Mouse (Mus musculus) MEL (cell line): ENCODE results near the gene Slc35e3. TPM values are rescaled to one million over a fixed set of nuclear protein-coding genes. Genes with fewer than 3 reads are reported as not detected.

Experiments
- DNase-seq: peaks from one replicate; pipeline ENCODE4 v3.0.0; 2011; ENCODE audit warnings: low read depth, low spot score
- H3K27ac ChIP-seq: 2 replicates; pipeline ENCODE4 v1.5.1; 2012; ENCODE audit warnings: low read depth, mild to moderate bottlenecking, control low read depth, low read length, moderate library complexity; ENCODE audit not compliant: control insufficient read depth
- H3K27me3 ChIP-seq, 2 experiments: fragments of 150-350 bp in 1 of 2; sonication (generic) in 1 of 2; 2 replicates each; pipeline ENCODE4 v1.6.1; 2012; ENCODE audit warnings: low read length in 2 of 2, mild to moderate bottlenecking in 2 of 2, improper control_type of control experiment in 1 of 2, moderate library complexity in 1 of 2; ENCODE audit not compliant: insufficient read depth in 2 of 2, control insufficient read depth in 1 of 2
- H3K36me3 ChIP-seq, 2 experiments: 2 replicates each; pipeline ENCODE4 v1.6.1; 2012 to 2014; ENCODE audit warnings: low read length in 2 of 2, improper control_type of control experiment in 1 of 2, inconsistent platforms in 1 of 2, mild to moderate bottlenecking in 1 of 2; ENCODE audit not compliant: insufficient read depth in 2 of 2, control insufficient read depth in 1 of 2
- H3K4me1 ChIP-seq, 2 experiments: fragments of 150-350 bp in 1 of 2; sonication (generic) in 1 of 2; 2 replicates each; pipeline ENCODE4 v1.6.1; 2012; ENCODE audit warnings: low read length in 2 of 2, improper control_type of control experiment in 1 of 2, mild to moderate bottlenecking in 1 of 2; ENCODE audit not compliant: insufficient read depth in 2 of 2, control insufficient read depth in 1 of 2
- H3K4me3 ChIP-seq, 2 experiments: fragments of 150-350 bp in 1 of 2; sonication (generic) in 1 of 2; 2 replicates each; pipeline ENCODE4 v1.5.1; 2012; ENCODE audit warnings: low read depth in 2 of 2, low read length in 2 of 2, mild to moderate bottlenecking in 2 of 2, moderate library complexity in 2 of 2, control low read depth in 1 of 2, improper control_type of control experiment in 1 of 2; ENCODE audit not compliant: control insufficient read depth in 1 of 2, insufficient read depth in 1 of 2
- H3K79me2 ChIP-seq: 2 replicates; pipeline ENCODE4 v1.6.1; 2012; ENCODE audit warnings: mild to moderate bottlenecking, low read length, moderate library complexity; ENCODE audit not compliant: control insufficient read depth, poor library complexity, insufficient read depth
- H3K9ac ChIP-seq: 2 replicates; pipeline ENCODE4 v1.6.1; 2012; ENCODE audit warnings: low read depth, mild to moderate bottlenecking, control low read depth, low read length, moderate library complexity; ENCODE audit not compliant: control insufficient read depth, poor library complexity, severe bottlenecking
- H3K9me3 ChIP-seq: fragments of 150-350 bp; sonication (generic); replicated peaks from 2 replicates; pipeline ENCODE4 v1.6.1; 2012; ENCODE audit warnings: mild to moderate bottlenecking, low read length, improper control_type of control experiment, moderate library complexity; ENCODE audit not compliant: insufficient read depth
- BHLHE40 ChIP-seq: IDR thresholded peaks from 2 replicates; pipeline ENCODE4 v1.6.1; 2012; ENCODE audit warnings: low read depth, mild to moderate bottlenecking, inconsistent platforms, low read length, improper control_type of control experiment, borderline replicate concordance
- E2F4 ChIP-seq: IDR thresholded peaks from 2 replicates; pipeline ENCODE4 v1.6.1; 2011; ENCODE audit warnings: low read depth, low read length, improper control_type of control experiment, borderline replicate concordance
- EP300 ChIP-seq, 2 experiments: IDR thresholded peaks; 2 replicates each; pipeline ENCODE4 v1.6.1; 2011; ENCODE audit warnings: improper control_type of control experiment in 2 of 2, low read length in 2 of 2, low read depth in 1 of 2, mild to moderate bottlenecking in 1 of 2
- JUND ChIP-seq: IDR thresholded peaks from 2 replicates; pipeline ENCODE4 v1.6.1; 2011; ENCODE audit warnings: low read depth, mild to moderate bottlenecking, improper control_type of control experiment, low read length
- MAFK ChIP-seq: IDR thresholded peaks from 2 replicates; pipeline ENCODE4 v1.6.1; 2011; ENCODE audit warnings: low read depth, mild to moderate bottlenecking, low read length, improper control_type of control experiment, borderline replicate concordance
- MAZ ChIP-seq: IDR thresholded peaks from 2 replicates; pipeline ENCODE4 v1.6.1; 2012; ENCODE audit warnings: low read depth, mild to moderate bottlenecking, inconsistent platforms, low read length, improper control_type of control experiment
- MYB ChIP-seq: IDR thresholded peaks from 2 replicates; pipeline ENCODE4 v1.6.1; 2011; ENCODE audit warnings: mild to moderate bottlenecking, low read depth, low read length, improper control_type of control experiment
- NELFE ChIP-seq: IDR thresholded peaks from 2 replicates; pipeline ENCODE4 v1.6.1; 2011; ENCODE audit warnings: low read depth, low read length, improper control_type of control experiment
- POLR2AphosphoS5 ChIP-seq: IDR thresholded peaks from 2 replicates; pipeline ENCODE4 v1.6.1; 2012; ENCODE audit warnings: low read depth, borderline replicate concordance, mild to moderate bottlenecking, inconsistent platforms, low read length, moderate library complexity, mixed read lengths
- RAD21 ChIP-seq: IDR thresholded peaks from 2 replicates; pipeline ENCODE4 v1.6.1; 2011; ENCODE audit warnings: mild to moderate bottlenecking, low read depth, low read length, improper control_type of control experiment
- RCOR1 ChIP-seq: IDR thresholded peaks from 2 replicates; pipeline ENCODE4 v1.6.1; 2012; ENCODE audit warnings: low read depth, mild to moderate bottlenecking, inconsistent platforms, low read length, improper control_type of control experiment
- TCF12 ChIP-seq: IDR thresholded peaks from 2 replicates; pipeline ENCODE4 v1.6.1; 2014; ENCODE audit warnings: low read depth, mild to moderate bottlenecking, inconsistent platforms, low read length, improper control_type of control experiment, moderate library complexity
- UBTF ChIP-seq: IDR thresholded peaks from 2 replicates; pipeline ENCODE4 v1.6.1; 2012; ENCODE audit warnings: low read depth, mild to moderate bottlenecking, inconsistent platforms, low read length, improper control_type of control experiment, moderate library complexity, borderline replicate concordance; ENCODE audit not compliant: insufficient read depth
- USF1 ChIP-seq: IDR thresholded peaks from 2 replicates; pipeline ENCODE4 v1.6.1; 2014; ENCODE audit warnings: low read depth, mild to moderate bottlenecking, inconsistent platforms, low read length, improper control_type of control experiment, moderate library complexity
- ZC3H11A ChIP-seq: IDR thresholded peaks from 2 replicates; pipeline ENCODE4 v1.6.1; 2012; ENCODE audit warnings: low read depth, mild to moderate bottlenecking, inconsistent platforms, low read length, improper control_type of control experiment
- ZKSCAN1 ChIP-seq: IDR thresholded peaks from 2 replicates; pipeline ENCODE4 v1.6.1; 2012; ENCODE audit warnings: low read depth, mild to moderate bottlenecking, inconsistent platforms, low read length, improper control_type of control experiment, moderate library complexity
- ZMIZ1 ChIP-seq: IDR thresholded peaks from 2 replicates; pipeline ENCODE4 v1.6.1; 2012; ENCODE audit warnings: low read depth, mild to moderate bottlenecking, inconsistent platforms, low read length, improper control_type of control experiment, moderate library complexity
- ZNF384 ChIP-seq: IDR thresholded peaks from 2 replicates; pipeline ENCODE4 v1.6.1; 2012; ENCODE audit warnings: low read depth, mild to moderate bottlenecking, inconsistent platforms, low read length, improper control_type of control experiment
- polyA plus RNA-seq, 2 experiments: library from polyadenylated mRNA; stranded (reverse) in 1 of 2; unstranded in 1 of 2; fragments of >175 nt in 1 of 2; fragments of >200 nt in 1 of 2; gene quantifications; 2 replicates each; pipeline versions ENCODE4 v1.2.1 to v1.2.4; 2012; ENCODE audit warnings: low replicate concordance in 2 of 2, low read depth in 1 of 2; ENCODE audit not compliant: insufficient read length in 2 of 2, insufficient read depth in 1 of 2, missing spikeins in 1 of 2
- total RNA-seq: library from RNA; depleted of rRNA; stranded (reverse); fragments of 300-350 nt; gene quantifications from 2 replicates; pipeline ENCODE4 v1.2.3, GENCODE M21; 2012

Gene Slc35e3
- total and polyA plus RNA-seq, 3 experiments = 3.7 to 7.4 TPM; not detected in 1

- no peak overlapping the region for H3K9ac ChIP-seq
- H3K4me3 ChIP-seq = no peak overlapping the region
- DNase-seq = no peak
- H3K4me1 ChIP-seq = no peaks in the 10 kb centered on the region
- no peaks in the 10 kb centered on the region for H3K27me3 ChIP-seq
- H3K9me3 ChIP-seq = no peaks in the 10 kb centered on the region
- H3K27ac ChIP-seq = no peak overlapping the region
- H3K79me2 ChIP-seq = no peaks in the 10 kb centered on the region
- TF ChIP-seq JUND = no peak
- no peak for TF ChIP-seq MAFK
- no peak for TF ChIP-seq E2F4
- no peak for TF ChIP-seq ZC3H11A
- no peak for TF ChIP-seq BHLHE40
- TF ChIP-seq NELFE = no peak
- no peak for TF ChIP-seq UBTF
- TF ChIP-seq EP300 (IDR thresholded peaks at IDR 0.05; ENCODE audit: low read depth in 1 of 2, low read length in 2 of 2) = no peak
- TF ChIP-seq USF1 = no peak
- no peak for TF ChIP-seq TCF12
- no peak for TF ChIP-seq ZNF384
- H3K36me3 ChIP-seq = peaks cover 0 to 21% of the 10 kb centered on the region in 2 experiments; a peak in 2 of 4 replicates
These were observed 21.9 kb upstream of the Slc35e3 start for GRCm38 (mm10) chr10:117768141-117768440.

GRCm38 (mm10) chr10:117767286-117768140 lies 21.3 kb upstream of the Slc35e3 start:
- Histone ChIP-seq H3K79me2 (no peaks in the 10 kb centered on the region), H3K27me3 (no peaks in the 10 kb centered on the region), H3K27ac (no peak overlapping the region), H3K4me3 (no peak overlapping the region), H3K4me1 (no peaks in the 10 kb centered on the region), H3K9me3 (no peaks in the 10 kb centered on the region), H3K9ac (no peak overlapping the region), H3K36me3 (peaks cover 0 to 20% of the 10 kb centered on the region in 2 experiments; a peak in 2 of 4 replicates)
- DNase-seq = no peak
- no peak for TF ChIP-seq ZMIZ1
- TF ChIP-seq MAFK = no peak
- no peak for TF ChIP-seq MAZ
- TF ChIP-seq POLR2AphosphoS5 = no peak
- TF ChIP-seq MYB = no peak
- no peak for TF ChIP-seq RCOR1
- no peak for TF ChIP-seq NELFE
- TF ChIP-seq RAD21 = no peak
- TF ChIP-seq JUND = no peak
- no peak for TF ChIP-seq E2F4
- no peak for TF ChIP-seq ZKSCAN1
